Mouse (Mus musculus): ENCODE data around the gene Iqcj. TPM values are rescaled to one million over a fixed set of nuclear protein-coding genes. Genes with fewer than 3 reads are reported as not detected.

Iqcj gene
- polyA plus RNA-seq, 1 experiment from 2014 or later = not detected

GRCm38 (mm10) chr3:68105081-68105685, 213.2 kb downstream of the Iqcj start:
- 71% methylated on average over 2 of the region's 2 CpGs for WGBS
- Histone ChIP-seq H3K36me3 (ENCODE audit: insufficient read depth, low read length) (no peaks in the 10 kb centered on the region), H3K9me3 (replicated peaks; ENCODE audit: low read length) (no peaks in the 10 kb centered on the region), H3K4me2 (ENCODE audit: low read length) (no peak overlapping the region), H3K9ac (ENCODE audit: low read depth, low read length) (no peak overlapping the region), H3K27me3 (ENCODE audit: insufficient read depth, low read length) (no peaks in the 10 kb centered on the region), H3K27ac (no peak overlapping the region), H3K4me1 (replicated peaks; ENCODE audit: insufficient read depth, low read length) (no peaks in the 10 kb centered on the region), H3K4me3 (replicated peaks; ENCODE audit: low read depth, low read length) (no peak overlapping the region)
- ATAC-seq (replicated peaks; ENCODE audit: low FRiP score, low read depth) = no peak
- DNase-seq (ENCODE audit: low spot score) = no peak
- TF ChIP-seq CTCF (IDR thresholded peaks at IDR 0.05; ENCODE audit: low read depth) = no peak

Other genes starting within 250 kb of the Iqcj start
- 0.05 TPM in 1 of 2 replicates, not detected in the other for gene Iqschfp, start within 50 bp of the Iqcj start, polyA plus RNA-seq (2015; fragmentation: Nextera tagmentation; extraction: Ambion mirVana)
- 70.0 and 71.8 TPM in 2 replicates for gene Schip1, start 172.6 kb downstream of the Iqcj start, polyA plus RNA-seq (2015; fragmentation: Nextera tagmentation; extraction: Ambion mirVana)